Mouse (Mus musculus): ENCODE data around the gene Selplg.
"Not testable (repeated sequence)": the region's sequence is repeated elsewhere in the genome, so short reads cannot be mapped to it uniquely, and the experiment has no call there.

The Selplg gene

DNA sequence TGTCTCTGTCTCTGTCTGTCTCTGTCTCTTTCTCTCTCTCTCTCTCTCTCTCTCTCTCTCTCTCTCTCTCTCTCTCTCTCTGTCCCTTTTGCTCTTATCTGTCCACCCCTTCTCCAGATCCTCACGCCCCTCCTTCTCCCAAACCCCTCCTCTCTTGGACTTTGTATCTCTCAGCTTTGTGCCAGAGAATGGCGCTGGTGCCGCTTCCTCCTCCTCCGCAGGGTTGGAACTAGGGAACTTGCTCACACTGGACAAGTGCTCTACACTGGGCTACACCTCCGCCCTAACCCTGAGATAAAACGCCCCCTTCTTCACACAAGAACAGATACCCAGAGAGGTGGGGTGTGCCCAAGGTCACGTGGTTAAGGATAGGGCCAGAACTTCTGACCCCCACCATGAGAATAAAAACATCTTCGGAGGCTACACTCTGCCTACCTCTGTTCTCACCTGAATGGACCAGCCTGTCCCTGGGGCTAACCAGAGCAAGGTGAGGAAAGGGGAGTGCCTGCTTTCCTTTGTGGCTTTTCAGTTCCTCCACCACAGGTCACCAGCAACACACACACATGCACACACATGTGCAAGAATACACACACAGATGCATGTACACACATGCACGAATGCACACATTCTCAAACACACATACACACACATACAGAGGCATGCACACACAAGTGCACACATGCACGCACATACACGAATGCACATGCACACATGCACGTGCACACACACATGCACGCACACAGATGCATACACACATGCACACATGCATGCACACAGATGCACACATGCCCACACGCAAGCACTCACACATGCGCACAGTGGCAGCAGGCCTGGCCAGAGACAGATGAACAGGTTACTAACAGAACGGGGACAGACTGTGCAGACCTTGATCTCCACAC lies 41.0 kb downstream of the Selplg start:
- DNase-seq (ENCODE audit: low read depth, low spot score): no peak

DNA sequence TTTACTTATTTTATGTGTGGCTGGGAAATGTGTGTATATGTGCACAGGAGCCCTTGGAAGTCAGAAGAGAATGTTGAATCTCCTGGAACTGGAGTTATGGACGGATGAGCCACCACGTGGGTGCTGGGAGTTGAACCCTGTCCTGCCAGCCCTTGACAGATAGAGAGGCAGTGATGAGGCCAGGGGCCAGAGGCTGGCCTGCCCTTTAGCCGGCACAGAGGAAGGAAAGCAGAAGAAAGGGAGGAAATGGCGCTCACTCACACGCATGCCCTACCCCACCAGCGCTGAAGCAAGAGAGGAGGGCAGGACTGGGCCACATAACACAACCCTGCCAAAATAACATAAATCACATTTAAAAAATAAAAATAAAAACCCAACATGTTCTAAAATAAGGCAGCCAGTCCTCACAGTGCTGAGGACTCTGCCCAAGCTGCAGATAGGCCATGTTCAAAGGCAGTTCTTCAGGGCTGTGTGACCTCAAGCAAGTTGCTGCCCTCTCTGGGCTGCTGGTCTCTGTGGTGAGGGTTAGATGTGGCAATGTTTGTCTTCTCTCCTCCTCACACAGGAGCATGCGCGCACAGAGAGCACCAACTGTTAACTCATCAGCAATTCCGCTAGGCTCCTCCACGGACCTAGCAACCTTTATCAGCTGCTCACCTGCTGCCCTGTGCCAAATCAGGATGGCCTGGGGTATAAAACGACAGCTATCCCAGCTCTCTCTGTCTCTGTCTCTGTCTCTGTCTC lies 41.8 kb downstream of the Selplg start:
- DNase-seq (ENCODE audit: low read depth, low spot score): no peak

DNA sequence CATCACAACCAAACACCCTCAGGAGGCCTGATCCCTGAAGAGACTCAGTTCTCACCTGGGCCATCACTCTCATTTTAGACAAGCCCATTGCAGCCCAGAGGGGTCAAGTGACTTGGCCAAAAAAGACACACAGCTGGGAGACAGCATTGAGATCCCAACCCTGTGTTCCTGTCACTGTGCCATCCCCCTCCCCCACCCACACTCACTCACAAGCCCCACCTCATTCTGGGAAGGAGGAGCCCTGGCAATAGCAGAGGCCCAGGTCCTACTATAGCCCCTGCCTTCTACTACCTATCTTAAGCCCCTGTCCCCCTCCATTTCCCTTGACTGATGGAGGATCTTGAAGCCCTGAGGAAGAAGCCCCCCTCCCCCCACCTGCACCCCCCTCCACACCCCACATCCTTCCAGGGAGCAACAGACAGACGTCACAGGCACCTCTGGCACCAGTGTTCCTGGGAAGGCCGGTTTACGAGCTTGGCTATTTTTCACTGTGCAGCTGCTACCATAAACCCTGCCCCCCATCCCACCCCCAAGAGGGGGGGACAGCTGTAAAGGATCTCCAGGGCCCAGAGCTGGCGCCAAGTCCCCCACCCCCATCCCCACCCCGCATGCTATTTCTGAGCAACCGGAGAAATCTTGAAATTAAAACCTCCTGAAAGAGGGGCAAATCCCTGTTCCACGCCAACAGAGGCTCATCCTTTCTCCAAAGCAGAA lies 43.2 kb downstream of the Selplg start:
- DNase-seq (ENCODE audit: low read depth, low spot score): no peak

DNA sequence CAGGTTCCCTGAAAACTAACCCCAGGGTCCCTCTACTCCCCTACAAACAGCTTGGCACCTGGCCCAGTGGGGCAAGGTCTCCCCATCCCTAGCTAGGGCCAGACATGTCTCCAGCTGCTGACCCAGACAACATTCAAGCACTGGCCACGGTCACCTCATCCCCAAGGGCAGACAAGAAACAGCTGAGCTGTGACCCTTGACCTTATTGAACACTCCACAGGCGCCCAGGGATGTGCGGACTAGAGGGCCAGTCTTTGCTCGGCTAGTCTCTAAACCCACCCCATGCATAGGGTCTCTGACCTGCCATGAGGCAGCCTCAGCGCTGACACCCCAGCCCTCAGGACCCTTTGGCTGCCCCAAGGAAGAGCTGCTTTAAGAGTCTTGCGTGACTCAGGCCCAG lies 43.8 kb downstream of the Selplg start:
- no peak for DNase-seq (ENCODE audit: low read depth, low spot score)

GRCm38 (mm10) chr5:113786985-113787384 lies 45.5 kb downstream of the Selplg start:
- DNase-seq (ENCODE audit: low read depth, low spot score): no peak

DNA sequence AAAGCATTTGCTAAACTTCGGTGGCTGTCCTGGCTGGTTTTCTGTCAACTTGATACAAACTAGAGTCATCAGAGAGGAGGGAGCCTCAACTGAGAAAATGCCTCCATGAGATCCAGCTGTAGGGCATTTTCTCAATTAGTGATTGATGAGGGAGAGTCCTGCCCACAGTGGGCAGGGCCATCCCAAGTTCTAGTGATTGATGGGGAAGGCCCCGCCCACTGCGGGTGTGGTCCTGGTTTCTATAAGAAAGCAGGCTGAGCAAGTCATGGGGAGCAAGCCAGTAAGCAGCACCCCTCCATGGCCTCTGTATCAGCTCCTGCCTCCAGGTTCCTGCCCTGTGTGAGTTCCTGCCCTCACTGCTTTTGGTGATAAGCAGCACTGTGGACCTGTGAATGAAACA lies 48.3 kb downstream of the Selplg start:
- not testable (repeated sequence) for DNase-seq (ENCODE audit: low read depth, low spot score)

DNA sequence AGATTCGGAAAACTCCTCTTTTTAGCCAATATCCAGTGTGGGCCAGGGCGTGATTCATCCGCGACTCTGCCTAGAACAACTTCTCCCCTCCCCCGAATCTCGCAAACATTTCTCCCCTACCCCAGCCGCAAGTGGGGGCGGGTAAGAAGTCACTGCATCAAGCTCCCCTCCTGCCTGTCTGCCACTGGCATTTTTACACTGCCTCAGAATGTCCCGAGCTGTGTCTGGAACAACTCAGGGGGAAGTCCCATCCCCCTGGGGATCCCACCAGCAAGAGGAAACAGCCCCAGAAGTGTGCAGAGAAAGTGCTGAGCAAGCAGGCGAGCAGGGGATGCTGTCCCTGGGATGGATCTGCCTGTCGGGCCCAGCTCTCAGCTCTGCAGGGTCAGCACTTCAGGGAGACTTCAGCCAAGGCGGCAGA lies 48.9 kb downstream of the Selplg start:
- no peak for DNase-seq (ENCODE audit: low read depth, low spot score)

- DNase-seq (ENCODE audit: low read depth, low spot score): no peak
Measured at GRCm38 (mm10) chr5:113782624-113783023, 49.8 kb downstream of the Selplg start.

DNA sequence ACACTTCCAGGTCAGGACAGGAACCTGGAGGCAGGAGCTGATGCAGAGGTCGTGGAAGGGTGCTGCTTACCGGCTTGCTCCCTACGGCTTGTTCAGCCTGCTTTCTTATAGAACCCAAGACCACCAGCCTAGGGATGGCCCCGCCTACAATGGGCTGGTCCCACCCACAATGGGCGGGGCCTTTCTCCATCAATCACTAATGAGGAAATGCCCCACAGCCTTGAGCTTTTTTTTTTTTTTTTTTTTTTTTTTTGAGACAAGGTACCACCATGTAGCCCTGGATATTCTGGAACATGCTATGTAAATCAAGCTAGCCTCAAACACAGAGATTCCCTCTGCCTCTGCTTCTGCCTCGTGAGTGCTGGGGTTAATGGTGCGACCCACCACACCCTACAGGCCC lies 50.6 kb downstream of the Selplg start:
- DNase-seq (ENCODE audit: low read depth, low spot score): no peak

DNA sequence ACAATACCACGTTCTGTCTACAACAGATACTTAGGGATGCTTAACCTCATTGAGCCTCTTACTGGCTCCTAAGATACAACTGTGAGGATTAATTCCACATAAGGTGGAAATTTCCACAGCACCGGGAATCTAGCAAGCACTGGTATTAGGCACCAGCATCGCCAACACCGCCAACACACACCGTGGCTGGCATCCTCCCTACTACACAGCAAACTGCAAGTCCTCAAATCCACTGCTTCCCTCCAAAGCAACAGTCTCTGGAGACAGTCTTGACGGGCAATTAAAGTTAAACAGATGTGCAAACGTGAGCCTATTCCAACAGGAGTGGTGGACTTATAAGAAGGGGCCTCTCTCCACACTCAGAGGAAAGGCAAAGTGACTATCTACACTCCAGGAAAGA lies 51.2 kb downstream of the Selplg start:
- no peak for DNase-seq (ENCODE audit: low read depth, low spot score)

DNA sequence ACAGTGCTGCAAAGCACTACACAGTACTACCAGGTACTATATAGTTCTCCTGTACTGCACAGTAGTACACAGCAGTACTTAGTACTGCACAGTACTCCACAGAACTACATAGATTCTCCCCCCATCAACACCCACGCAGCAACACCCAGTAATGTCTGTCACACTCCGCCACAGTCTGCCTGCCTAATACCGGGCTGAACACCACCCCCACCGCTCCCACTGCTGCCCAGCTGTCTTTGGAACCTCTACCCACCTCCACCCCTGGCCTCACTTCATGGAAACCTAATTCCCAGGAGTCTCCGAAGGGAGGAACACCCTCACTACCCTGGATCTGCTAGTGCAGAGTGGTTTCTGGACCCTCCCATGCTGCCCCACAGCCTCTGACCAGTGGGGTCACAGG lies 51.7 kb downstream of the Selplg start:
- no peak for DNase-seq (ENCODE audit: low read depth, low spot score)

DNA sequence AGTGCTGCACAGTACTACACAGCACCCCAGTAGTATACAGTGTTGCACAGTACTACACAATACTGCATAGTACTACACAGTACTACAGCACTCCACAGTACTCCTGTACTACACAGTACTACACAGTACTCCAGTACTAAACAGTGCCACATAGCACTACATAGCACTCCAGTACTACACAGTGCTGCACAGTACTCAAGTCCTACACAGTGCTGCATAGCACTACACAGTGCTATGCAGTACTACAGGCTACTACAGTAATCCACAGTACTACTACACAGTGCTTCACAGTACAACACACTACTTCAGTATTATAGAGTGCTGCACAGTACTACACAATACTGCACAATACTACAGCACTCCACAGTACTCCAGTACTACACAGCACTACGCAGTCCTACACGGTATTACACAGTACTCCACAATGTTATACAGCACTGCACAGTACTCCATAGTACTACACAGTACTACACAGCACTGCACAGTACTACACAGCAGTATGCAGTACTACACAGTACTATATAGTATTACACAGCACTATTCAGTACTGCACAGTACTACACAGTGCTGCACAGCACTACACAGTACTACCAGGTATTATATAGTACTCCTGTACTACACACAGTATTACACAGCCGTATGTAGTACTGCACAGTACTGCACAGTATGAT lies 52.2 kb downstream of the Selplg start:
- no peak for DNase-seq (ENCODE audit: low read depth, low spot score)

GRCm38 (mm10) chr5:113779569-113779968 lies 52.9 kb downstream of the Selplg start:
- DNase-seq (ENCODE audit: low read depth, low spot score): no peak

DNA sequence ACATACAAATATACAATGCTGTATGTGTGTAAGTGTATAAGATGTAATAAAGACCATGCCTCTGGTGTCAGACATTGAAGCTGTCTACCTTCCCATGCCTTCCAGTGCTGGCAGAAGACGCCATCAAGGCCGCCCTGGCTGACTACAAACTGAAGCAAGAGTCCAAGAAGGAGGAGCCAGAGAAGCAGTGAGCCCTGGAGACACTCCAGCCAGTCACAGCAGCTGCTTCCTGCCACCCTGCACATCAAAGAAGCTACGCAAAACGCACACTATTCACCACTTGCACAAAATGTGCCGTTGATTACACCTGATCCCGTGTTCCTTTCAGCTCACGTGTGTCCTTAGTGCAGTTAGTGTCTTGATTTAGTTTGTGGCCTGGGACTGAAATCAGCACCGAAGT lies 54.7 kb downstream of the Selplg start:
- DNase-seq (ENCODE audit: low read depth, low spot score): not testable (repeated sequence)

- DNase-seq (ENCODE audit: low read depth, low spot score): no peak
Measured at GRCm38 (mm10) chr5:113776896-113777226, 55.6 kb downstream of the Selplg start.

DNA sequence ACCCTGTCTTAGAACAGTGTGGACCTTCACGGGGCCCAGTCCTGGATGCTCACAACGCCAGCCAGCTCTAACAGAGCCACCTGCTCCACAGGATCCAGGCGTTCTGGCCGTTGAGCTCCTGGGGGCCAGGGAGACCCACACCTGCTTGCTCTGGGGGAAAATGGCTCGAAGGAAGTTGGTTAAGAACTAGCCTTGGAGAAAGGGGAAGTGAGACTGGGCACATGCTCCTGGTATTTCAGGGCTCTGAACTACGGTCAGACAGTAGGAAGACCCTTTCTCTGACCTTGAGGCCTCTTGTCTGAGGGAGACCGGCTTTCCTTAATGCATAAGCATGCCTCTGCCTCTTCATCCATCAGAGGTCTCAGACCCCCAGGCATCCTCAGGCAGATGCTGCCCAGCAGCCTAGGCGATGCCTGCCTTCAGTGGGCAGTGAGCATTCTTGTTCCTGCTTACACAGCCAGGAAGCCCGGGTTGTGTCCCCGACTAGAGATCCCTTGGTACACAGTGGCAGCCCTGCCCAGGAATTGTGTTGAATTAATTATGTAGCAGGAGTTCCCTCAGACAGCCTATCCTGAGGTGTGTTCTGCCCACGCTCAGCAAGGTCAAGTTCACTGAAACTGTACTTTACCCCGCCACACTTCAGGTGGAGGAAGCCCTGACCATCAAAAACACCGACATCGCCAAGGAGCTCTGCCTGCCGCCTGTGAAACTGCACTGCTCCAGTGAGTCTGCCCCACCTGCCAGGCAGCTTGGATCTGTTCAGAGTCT lies 56.1 kb downstream of the Selplg start:
- DNase-seq (ENCODE audit: low read depth, low spot score): no peak

DNA sequence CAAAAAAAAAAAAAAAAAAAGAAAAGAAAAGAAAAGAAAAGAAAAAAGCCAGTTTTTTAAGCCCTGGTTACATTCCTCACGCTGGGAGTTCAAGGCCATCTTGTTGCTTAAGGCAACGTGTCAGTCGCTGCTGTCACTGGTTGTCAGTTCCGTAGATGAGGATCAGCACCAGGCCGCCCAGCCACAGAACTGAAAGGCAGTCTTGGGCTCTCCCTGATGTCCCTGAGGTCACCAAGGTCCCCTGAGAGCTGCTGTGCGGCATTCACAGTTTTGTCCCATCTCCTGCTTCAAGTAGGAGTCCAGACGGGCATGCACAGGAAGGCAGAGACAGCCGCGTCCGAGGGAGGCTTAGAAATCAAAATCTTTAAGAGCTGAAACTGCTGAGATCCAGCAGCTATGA lies 56.9 kb downstream of the Selplg start:
- no peak for DNase-seq (ENCODE audit: low read depth, low spot score)

- DNase-seq (ENCODE audit: low read depth, low spot score): peak; percentile 12
Measured at GRCm38 (mm10) chr5:113773664-113774063, 58.8 kb downstream of the Selplg start.

DNA sequence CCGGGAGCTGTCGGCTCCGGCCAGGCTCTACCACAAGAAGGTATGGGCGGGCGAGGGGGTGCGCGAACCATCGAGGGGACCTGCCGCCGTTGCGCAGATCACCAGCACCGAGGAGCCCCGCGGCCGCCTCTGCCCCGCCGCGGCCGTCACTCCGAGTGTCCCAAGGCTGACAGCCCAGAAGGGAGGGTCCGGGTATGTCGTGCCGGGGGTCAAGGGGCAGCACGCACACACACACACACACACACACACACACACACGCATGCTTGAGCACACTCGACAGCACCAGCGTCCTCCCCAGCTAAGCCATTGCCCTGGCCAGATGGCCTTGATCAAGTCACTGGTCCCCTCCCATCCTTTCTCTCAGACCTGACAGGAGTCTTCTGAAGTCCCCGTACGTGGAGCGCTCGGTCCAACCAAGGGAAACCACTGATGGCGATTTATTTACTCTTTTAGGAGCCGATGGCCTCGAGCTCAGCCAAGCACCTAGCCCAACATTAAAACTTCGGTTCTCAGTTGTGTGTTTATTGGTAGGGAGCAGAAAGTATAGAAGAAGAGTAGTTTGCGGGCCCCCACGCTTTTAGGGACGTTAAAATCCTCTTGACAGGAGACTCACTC lies 59.4 kb downstream of the Selplg start:
- DNase-seq (ENCODE audit: low read depth, low spot score): no peak

- DNase-seq (ENCODE audit: low read depth, low spot score): peak; percentile 89
Measured at GRCm38 (mm10) chr5:113772450-113772895, 60.0 kb downstream of the Selplg start, which contains the start of the genes Sart3 and Iscu. TSS of gene Sart3 (minus strand) at chr5:113772510. TSS of gene Iscu (plus strand) at chr5:113772748.
